Mouse (Mus musculus) CH12.LX (cell line): ENCODE measurements around the gene Prkar1b.

ENCODE experiments used
- CHD1 ChIP-seq: IDR thresholded peaks from 2 replicates; pipeline ENCODE4 v1.6.1; 2012; ENCODE audit warnings: low read depth, low read length, improper control_type of control experiment, inconsistent platforms
- CTCF ChIP-seq, 2 experiments: IDR thresholded peaks in 1 of 2; conservative IDR thresholded peaks in 1 of 2; 2 replicates each; pipeline ENCODE4 v1.5.1; 2011 to 2012; ENCODE audit warnings: low read depth in 2 of 2, low read length in 2 of 2, improper control_type of control experiment in 1 of 2, inconsistent platforms in 1 of 2, mild to moderate bottlenecking in 1 of 2, moderate library complexity in 1 of 2
- EP300 ChIP-seq: IDR thresholded peaks from 2 replicates; pipeline ENCODE4 v1.6.1; 2011; ENCODE audit warnings: low read length, improper control_type of control experiment
- MYC ChIP-seq: IDR thresholded peaks from 2 replicates; pipeline ENCODE4 v1.6.1; 2011; ENCODE audit warnings: low read depth, mild to moderate bottlenecking, improper control_type of control experiment, low read length
- POLR2A ChIP-seq: IDR thresholded peaks from 2 replicates; pipeline ENCODE4 v1.6.1; 2011; ENCODE audit warnings: low read depth, mild to moderate bottlenecking, improper control_type of control experiment, low read length
- SIN3A ChIP-seq: IDR thresholded peaks from 2 replicates; pipeline ENCODE4 v1.6.1; 2012; ENCODE audit warnings: low read length, improper control_type of control experiment, inconsistent platforms
- USF2 ChIP-seq: conservative IDR thresholded peaks from 2 replicates; pipeline ENCODE4 v1.6.1; 2011; ENCODE audit warnings: low read depth, low read length, improper control_type of control experiment
- ZC3H11A ChIP-seq: IDR thresholded peaks from 2 replicates; pipeline ENCODE4 v1.6.1; 2012; ENCODE audit warnings: low read depth, mild to moderate bottlenecking, inconsistent platforms, low read length, improper control_type of control experiment
- ZMIZ1 ChIP-seq: IDR thresholded peaks from 2 replicates; pipeline ENCODE4 v1.6.1; 2012; ENCODE audit warnings: low read depth, mild to moderate bottlenecking, inconsistent platforms, low read length, improper control_type of control experiment
- ZNF384 ChIP-seq: IDR thresholded peaks from 2 replicates; pipeline ENCODE4 v1.6.1; 2012; ENCODE audit warnings: low read depth, low read length, improper control_type of control experiment, inconsistent platforms

DNA sequence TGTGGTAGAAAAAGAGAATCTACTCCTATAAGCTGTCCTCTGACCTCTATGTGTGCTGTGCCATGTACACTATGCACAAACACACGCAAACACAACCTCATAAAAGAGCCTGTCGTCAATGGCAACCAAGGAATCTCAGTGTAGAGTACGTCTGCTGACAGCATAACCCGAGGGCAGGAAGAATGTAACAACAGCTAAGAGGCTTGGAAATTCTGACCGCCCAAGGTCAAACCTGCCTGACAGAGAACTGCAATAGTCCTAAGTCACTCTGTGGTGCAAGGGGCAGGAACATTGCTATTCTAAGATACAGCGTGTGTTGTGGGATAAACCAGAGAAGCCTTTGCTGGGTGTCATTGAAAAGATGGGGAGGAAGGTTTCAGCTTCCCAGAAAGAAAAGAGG, 68.4 kb downstream of the Prkar1b start:
- no peak for TF ChIP-seq POLR2A
- no peak for TF ChIP-seq SIN3A
- no peak for TF ChIP-seq MYC
- no peak for TF ChIP-seq EP300
- no peak for TF ChIP-seq CTCF (conservative IDR thresholded peaks at IDR 0.05 in 1 of 2, IDR thresholded peaks at IDR 0.05 in 1 of 2; ENCODE audit: low read depth in 2 of 2, low read length in 2 of 2)
- TF ChIP-seq ZC3H11A, result no peak
- no peak for TF ChIP-seq ZMIZ1
- TF ChIP-seq USF2, result no peak
- no peak for TF ChIP-seq CHD1
- TF ChIP-seq ZNF384, result no peak
